Mouse (Mus musculus) right cerebral cortex, postnatal 4 days (tissue): Measurements from ENCODE around the gene B230217C12Rik.

Experiments
- DNase-seq: peaks from one replicate; pipeline ENCODE4 v3.0.0-alpha.2; 2022

Gene B230217C12Rik

GRCm38 (mm10) chr11:97874396-97874795 is 33.8 kb downstream of the B230217C12Rik start:
- DNase-seq, result no peak

DNA sequence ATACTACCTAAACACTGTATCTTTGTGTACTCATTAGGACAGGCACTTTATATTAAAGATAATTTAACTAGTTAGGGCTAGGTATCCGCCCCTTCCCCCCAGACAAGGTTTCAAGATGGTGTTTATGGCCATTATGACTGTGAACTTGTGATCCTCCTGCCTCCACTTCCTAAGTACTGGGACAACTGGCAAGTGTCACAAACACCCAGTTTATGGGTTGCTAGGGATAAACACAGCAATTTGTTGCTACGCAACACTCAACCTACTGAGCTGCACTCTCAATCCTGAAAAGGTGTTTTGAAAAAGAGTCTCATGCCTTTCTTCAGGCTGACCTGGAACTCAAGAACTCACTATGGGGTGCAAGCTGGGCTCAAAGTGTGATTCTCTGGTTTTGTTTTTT is 36.8 kb downstream of the B230217C12Rik start:
- DNase-seq, result no peak

GRCm38 (mm10) chr11:97880362-97880761 is 39.8 kb downstream of the B230217C12Rik start:
- no peak for DNase-seq

DNA sequence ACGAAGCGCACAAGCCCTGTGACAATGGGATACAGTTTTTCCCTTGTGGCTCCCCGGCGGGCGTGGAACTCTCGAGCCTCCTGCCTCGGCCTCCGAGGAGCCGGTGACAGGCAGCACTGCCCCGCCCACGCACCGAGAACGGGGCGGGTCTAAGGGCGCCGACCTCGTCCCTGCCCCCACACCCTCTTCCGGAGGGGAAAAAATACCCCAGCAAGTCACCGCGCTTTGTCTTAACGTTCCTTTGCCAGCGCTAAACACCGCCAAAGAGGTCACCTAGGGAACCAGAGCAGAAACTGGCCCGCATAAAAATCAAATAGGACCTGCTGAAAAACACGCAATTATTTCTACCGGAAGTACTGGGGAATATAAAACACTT is 43.0 kb downstream of the B230217C12Rik start:
- peak; percentile 51 for DNase-seq

DNA sequence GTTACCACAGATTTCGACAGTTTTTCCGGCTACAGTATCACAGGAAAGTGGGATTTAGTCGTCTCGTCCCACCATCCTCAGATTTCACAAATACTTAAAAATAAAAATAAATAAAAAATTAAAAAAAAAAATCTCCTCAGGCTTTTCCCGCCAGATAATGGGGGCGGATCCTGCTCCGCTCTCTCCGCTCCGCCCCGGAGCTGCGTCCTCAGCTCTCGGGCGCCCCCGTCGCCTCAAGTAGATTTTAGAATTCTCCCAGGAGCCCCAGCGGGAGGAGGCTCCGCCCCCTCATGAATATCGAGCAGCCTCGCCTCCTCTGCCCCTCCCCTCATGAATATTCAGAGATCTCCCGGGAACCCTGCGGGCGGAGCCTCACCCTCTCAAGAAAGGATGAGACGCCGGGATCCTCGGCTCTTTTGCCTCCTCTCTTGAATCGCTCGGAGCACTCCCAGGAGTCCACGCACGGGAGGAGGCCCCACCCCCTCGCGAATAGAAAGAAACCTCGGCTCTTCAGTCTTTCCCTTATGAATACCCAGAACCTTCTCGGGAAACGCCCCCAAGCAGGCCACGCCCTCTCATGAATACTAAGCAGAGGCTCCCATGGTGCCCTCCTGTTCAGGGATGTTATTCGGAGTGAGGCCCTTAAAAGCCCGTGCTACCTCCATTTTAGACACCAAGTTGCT is 43.5 kb downstream of the B230217C12Rik start, which contains the start of gene Fbxo47:
Gene Fbxo47 (minus strand): TSS at position 237 of the 683 bp plus-strand sequence.
- peak; percentile 92 for DNase-seq

DNA sequence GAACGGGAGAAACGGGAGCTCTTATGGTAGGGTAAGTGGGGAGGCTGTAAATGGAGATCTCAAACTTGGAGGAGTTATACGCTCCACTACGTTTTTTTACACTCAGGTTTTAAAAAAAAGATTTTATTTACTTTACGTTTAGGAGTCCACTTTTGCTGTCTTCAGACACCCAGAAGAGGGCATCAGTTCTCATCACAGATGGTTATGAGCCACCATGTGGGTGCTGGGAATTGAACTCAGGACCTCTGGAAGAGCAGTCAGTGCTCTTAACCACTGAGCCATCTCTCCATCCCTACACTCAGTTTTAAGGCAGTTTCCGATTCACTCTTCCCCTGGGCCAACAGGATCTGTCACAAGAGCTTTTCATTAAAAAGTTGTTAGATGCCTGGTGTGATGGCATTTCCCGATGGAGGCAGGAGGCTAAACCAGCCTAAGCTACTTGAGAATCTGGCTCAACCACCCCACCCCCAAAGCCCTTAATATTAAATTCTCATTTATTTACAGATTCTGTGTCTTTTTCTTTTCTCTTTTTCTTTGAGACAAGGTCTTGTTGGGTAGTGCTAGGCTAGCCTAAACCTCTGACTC is 44.1 kb downstream of the B230217C12Rik start:
- DNase-seq, result no peak

DNA sequence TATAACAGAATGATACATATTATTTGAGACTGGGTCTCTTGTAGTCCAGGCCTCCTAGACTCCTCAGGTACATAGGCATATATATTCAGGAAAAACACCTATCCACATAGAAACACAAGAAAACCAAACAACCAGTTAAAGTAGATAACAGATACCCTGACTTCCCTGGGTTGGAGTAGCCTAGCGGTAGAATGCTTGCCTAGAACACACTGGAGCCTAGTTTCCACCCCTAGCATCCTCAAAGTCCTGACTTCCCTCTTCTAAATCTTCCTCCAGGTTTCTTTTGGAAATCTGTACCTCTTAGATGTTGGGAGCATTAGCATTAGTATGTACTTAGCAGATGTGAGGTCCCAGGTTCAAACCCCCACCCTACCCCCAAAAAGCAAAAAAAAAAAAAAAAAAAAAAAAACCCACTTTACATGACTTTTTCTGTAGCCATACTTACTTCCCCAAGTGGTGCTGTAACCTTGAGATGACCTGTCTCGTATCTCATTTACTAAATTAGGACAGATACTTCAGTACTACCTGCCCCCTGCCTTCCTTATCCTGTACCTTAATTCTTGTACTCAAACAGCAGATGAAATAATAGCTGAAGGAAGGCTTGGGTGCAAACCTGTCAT is 44.8 kb downstream of the B230217C12Rik start:
- no peak for DNase-seq

DNA sequence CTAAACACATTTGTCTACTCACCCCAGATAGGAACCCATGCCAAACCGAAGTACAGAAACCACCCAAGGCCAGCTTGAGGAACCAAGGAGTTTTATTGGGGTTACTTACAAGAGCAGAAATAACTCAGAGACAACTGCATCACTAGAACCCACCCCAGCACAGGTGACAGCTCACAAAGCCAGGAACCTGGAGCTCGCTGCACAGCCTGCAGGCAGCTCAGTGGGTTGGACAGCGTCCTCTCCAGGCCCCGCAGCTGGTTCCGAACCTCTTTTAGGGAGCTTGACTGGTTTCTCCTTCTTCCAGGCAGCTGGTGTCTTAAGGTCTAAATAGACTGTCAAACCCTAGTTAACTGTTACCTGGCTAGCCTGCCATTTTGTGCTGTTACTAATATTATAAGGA is 51.2 kb downstream of the B230217C12Rik start:
- DNase-seq, result no peak
